Comparison of ENCODE assay signal across 24 mouse cellular contexts in the genomic region with DNA sequence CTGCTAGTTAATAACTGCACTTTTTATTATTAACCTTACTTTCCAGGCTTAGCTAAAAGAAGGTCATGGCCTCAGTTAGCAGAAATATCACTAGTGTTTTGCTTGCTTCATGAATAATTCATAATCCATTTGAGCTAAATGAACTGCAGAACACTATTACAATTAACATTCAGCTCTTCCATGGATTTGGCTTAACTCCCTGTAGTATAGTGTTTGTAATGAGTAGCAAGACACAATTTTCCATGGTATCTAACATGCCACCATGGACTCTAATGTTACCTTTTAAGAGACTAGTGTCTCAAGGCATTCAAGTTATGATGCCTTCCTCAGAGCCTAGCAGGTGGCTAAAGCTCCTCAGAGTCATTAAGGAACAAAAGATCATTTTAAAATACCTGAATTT.
DNase-seq lines count a peak whose midpoint lies in the region; ATAC-seq and TF ChIP-seq lines count a peak whose summit lies in the region.
"Had no signal": no experiment of that assay in that cellular context is flagged by ENCODE, and none has a peak within 500 bp of the region (broad histone marks: within the 10 kb centered on the region; RNA-seq: fewer than 3 reads in every experiment).

No protein-coding gene starts in this region.

- H3K9me3 ChIP-seq in kidney, embryonic 14.5 days (ENCODE audit: control insufficient read depth, low read length), result no peaks in the 10 kb centered on the region
- no peaks in the 10 kb centered on the region for H3K9me3 ChIP-seq in forebrain, embryonic 12.5 days
- no peaks in the 10 kb centered on the region for H3K9me3 ChIP-seq in hindbrain, embryonic 14.5 days (ENCODE audit: control insufficient read depth, low read length)
- H3K9me3 ChIP-seq: heart, embryonic 15.5 days; limb, embryonic 10.5 days; liver, embryonic 15.5 days; lung, embryonic 15.5 days; megakaryocyte, embryonic 14.5 days had no signal

- H3K36me3 ChIP-seq in kidney, adult 2 months (ENCODE audit: control insufficient read depth, insufficient read depth, low read length), result no peaks in the 10 kb centered on the region
- no peaks in the 10 kb centered on the region for H3K36me3 ChIP-seq in kidney, embryonic 14.5 days (ENCODE audit: control insufficient read depth, insufficient read depth, low read length)
- H3K36me3 ChIP-seq in forebrain, embryonic 12.5 days (replicated peaks), result no peaks in the 10 kb centered on the region
- no peaks in the 10 kb centered on the region for H3K36me3 ChIP-seq in hindbrain, embryonic 14.5 days (replicated peaks; ENCODE audit: control insufficient read depth, insufficient read depth)
- H3K36me3 ChIP-seq: heart, embryonic 15.5 days; limb, embryonic 10.5 days; liver, embryonic 15.5 days; lung, embryonic 15.5 days had no signal

- no peak overlapping the region for H3K4me2 ChIP-seq in kidney, embryonic 14.5 days (replicated peaks; ENCODE audit: low read depth, low read length)
- H3K4me2 ChIP-seq in forebrain, embryonic 12.5 days, result no peak overlapping the region
- H3K4me2 ChIP-seq in hindbrain, embryonic 14.5 days (replicated peaks), result no peak overlapping the region
- H3K4me2 ChIP-seq: heart, embryonic 15.5 days; liver, embryonic 15.5 days; lung, embryonic 15.5 days had no signal

- no peaks in the 10 kb centered on the region for H3K27me3 ChIP-seq in kidney, adult 2 months (replicated peaks; ENCODE audit: control insufficient read depth, insufficient read depth, low read length)
- no peaks in the 10 kb centered on the region for H3K27me3 ChIP-seq in kidney, embryonic 14.5 days (ENCODE audit: control insufficient read depth, insufficient read depth, low read length)
- H3K27me3 ChIP-seq in forebrain, embryonic 12.5 days, result no peaks in the 10 kb centered on the region
- no peaks in the 10 kb centered on the region for H3K27me3 ChIP-seq in hindbrain, embryonic 14.5 days (ENCODE audit: control insufficient read depth, insufficient read depth, low read length)
- H3K27me3 ChIP-seq: heart, embryonic 15.5 days; liver, embryonic 15.5 days; lung, embryonic 15.5 days; megakaryocyte, embryonic 14.5 days had no signal

- no peak for TF ChIP-seq POLR2A in kidney, adult 2 months (IDR thresholded peaks at IDR 0.05; ENCODE audit: low read depth, low read length)
- no peak for TF ChIP-seq POLR2A in brain, embryonic 14.5 days (IDR thresholded peaks at IDR 0.05; ENCODE audit: borderline replicate concordance, extremely low read depth, insufficient read depth, insufficient read length, poor library complexity, severe bottlenecking)

- H3K4me3 ChIP-seq in kidney, adult 2 months (ENCODE audit: insufficient read depth, low read depth, low read length), result no peak overlapping the region
- H3K4me3 ChIP-seq in kidney, embryonic 14.5 days (ENCODE audit: low read length), result no peak overlapping the region
- no peak overlapping the region for H3K4me3 ChIP-seq in forebrain, embryonic 12.5 days (replicated peaks)
- no peak overlapping the region for H3K4me3 ChIP-seq in hindbrain, embryonic 14.5 days (replicated peaks; ENCODE audit: low read length)
- H3K4me3 ChIP-seq: heart, embryonic 15.5 days; layer of hippocampus, adult 2 months; limb, embryonic 10.5 days; liver, embryonic 15.5 days; lung, embryonic 15.5 days; megakaryocyte, embryonic 14.5 days had no signal

- H3K4me1 ChIP-seq in kidney, adult 2 months (ENCODE audit: control insufficient read depth, insufficient read depth, low read length), result no peaks in the 10 kb centered on the region
- no peaks in the 10 kb centered on the region for H3K4me1 ChIP-seq in kidney, embryonic 14.5 days (ENCODE audit: control insufficient read depth, insufficient read depth, low read length)
- H3K4me1 ChIP-seq in forebrain, embryonic 12.5 days, result no peaks in the 10 kb centered on the region
- no peaks in the 10 kb centered on the region for H3K4me1 ChIP-seq in hindbrain, embryonic 14.5 days (replicated peaks; ENCODE audit: control insufficient read depth, insufficient read depth, low read length)
- H3K4me1 ChIP-seq: heart, embryonic 15.5 days; limb, embryonic 10.5 days; liver, embryonic 15.5 days; lung, embryonic 15.5 days; megakaryocyte, embryonic 14.5 days had no signal

- no peak overlapping the region for H3K27ac ChIP-seq in kidney, adult 2 months (ENCODE audit: insufficient read depth, low read depth, low read length)
- H3K27ac ChIP-seq in kidney, embryonic 14.5 days (ENCODE audit: low read depth, low read length), result no peak overlapping the region
- H3K27ac ChIP-seq in forebrain, embryonic 12.5 days, result no peak overlapping the region
- no peak overlapping the region for H3K27ac ChIP-seq in hindbrain, embryonic 14.5 days
- H3K27ac ChIP-seq: heart, embryonic 15.5 days; layer of hippocampus, adult 2 months; limb, embryonic 10.5 days; liver, embryonic 15.5 days; lung, embryonic 15.5 days had no signal

- peak; percentile 3 for DNase-seq in kidney, adult 2 months
- peak; percentile 75 for DNase-seq in brain, embryonic 14.5 days (ENCODE audit: low read depth)
- DNase-seq in hindbrain, embryonic 14.5 days (ENCODE audit: low spot score), result peak; percentile 36
- DNase-seq in right cerebral cortex, postnatal 25 days, result no peak
- DNase-seq in spleen, postnatal 10 days (ENCODE audit: low spot score in 2 of 2), result no peak
- DNase-seq: adrenal gland, adult 2 months; cerebellum, adult 18-20 months; cerebellum, postnatal 14 days; embryo, embryonic 11 days; gastrocnemius, postnatal 36 days; heart, postnatal 36 days; kidney, adult 18-20 months; kidney, postnatal 25 days; liver; lung, postnatal 36 days had no signal

- no peak for ATAC-seq in kidney, embryonic 14.5 days (ENCODE audit: low FRiP score, low TSS enrichment)
- ATAC-seq in forebrain, embryonic 12.5 days (ENCODE audit: low FRiP score), result peak; percentile 49
- peak; percentile 55; the same call in 1 of the 2 replicates for ATAC-seq in hindbrain, embryonic 14.5 days (ENCODE audit: low FRiP score)
- ATAC-seq: inflammation-experienced regulatory T-cells, adult 6 months had no signal

- H3K9ac ChIP-seq in kidney, embryonic 14.5 days (ENCODE audit: low read depth, low read length), result no peak overlapping the region
- H3K9ac ChIP-seq in forebrain, embryonic 12.5 days, result no peak overlapping the region
- no peak overlapping the region for H3K9ac ChIP-seq in hindbrain, embryonic 14.5 days
- H3K9ac ChIP-seq: heart, embryonic 15.5 days; liver, embryonic 15.5 days; lung, embryonic 15.5 days had no signal

- TF ChIP-seq CTCF in kidney, adult 2 months (conservative IDR thresholded peaks at IDR 0.05; ENCODE audit: insufficient read depth, insufficient read length, low read depth, low read length), result no peak
- no peak for TF ChIP-seq CTCF in brain, embryonic 14.5 days (IDR thresholded peaks at IDR 0.05; ENCODE audit: borderline replicate concordance, extremely low read depth, insufficient read depth, insufficient read length)

Comparison
In these comparisons a context has a peak if more than half of its experiments do, and no peak if none do; other contexts are left out.
1. DNase-seq: peak in kidney, adult 2 months (single experiment), brain, embryonic 14.5 days (single experiment) and hindbrain, embryonic 14.5 days (single experiment); none in right cerebral cortex, postnatal 25 days (single experiment) and spleen, postnatal 10 days (0 of 2).